Mouse (Mus musculus) testis, adult 2 months (tissue): ENCODE results near the gene Gm45717. TPM values are rescaled to one million over a fixed set of nuclear protein-coding genes. Genes with fewer than 3 reads are reported as not detected.

Experiments
- H3K27ac ChIP-seq: fragments of 200-500 bp; 2 replicates; pipeline ENCODE4 v1.5.1; 2012; ENCODE audit warnings: low read depth, low read length; ENCODE audit not compliant: control insufficient read depth, insufficient read depth
- H3K27me3 ChIP-seq: fragments of 200-500 bp; 2 replicates; pipeline ENCODE4 v1.6.1; 2012; ENCODE audit warnings: mild to moderate bottlenecking, low read length, moderate library complexity; ENCODE audit not compliant: control insufficient read depth, insufficient read depth
- H3K36me3 ChIP-seq: fragments of 200-500 bp; 2 replicates; pipeline ENCODE4 v1.6.1; 2012; ENCODE audit warnings: mild to moderate bottlenecking, low read length; ENCODE audit not compliant: control insufficient read depth, insufficient read depth
- H3K4me1 ChIP-seq: fragments of 200-500 bp; 2 replicates; pipeline ENCODE4 v1.6.1; 2012; ENCODE audit warnings: low read length; ENCODE audit not compliant: control insufficient read depth, insufficient read depth
- H3K4me3 ChIP-seq: fragments of 200-500 bp; 2 replicates; pipeline ENCODE4 v1.5.1; 2012; ENCODE audit warnings: low read depth, mild to moderate bottlenecking, low read length, moderate library complexity, mixed read lengths; ENCODE audit not compliant: control insufficient read depth
- CTCF ChIP-seq: fragments of 200-500 bp; IDR thresholded peaks from 2 replicates; pipeline ENCODE4 v1.5.1; 2012; ENCODE audit warnings: low read depth, mild to moderate bottlenecking, inconsistent platforms, low read length, moderate library complexity; ENCODE audit not compliant: control insufficient read depth, insufficient read depth, insufficient replicate concordance
- POLR2A ChIP-seq: fragments of 200-500 bp; IDR thresholded peaks from 2 replicates; pipeline ENCODE4 v1.6.1; 2012; ENCODE audit warnings: low read depth, mild to moderate bottlenecking, inconsistent platforms, low read length, moderate library complexity; ENCODE audit not compliant: control insufficient read depth
- polyA plus RNA-seq: library from polyadenylated mRNA; depleted of rRNA; stranded (reverse); fragments of >200 nt; gene quantifications from 2 replicates; pipeline ENCODE4 v1.2.3, GENCODE M21; 2012

Gm45717 gene
- polyA plus RNA-seq, 1 experiment = not detected

- TF ChIP-seq POLR2A = no peak
- peak; percentile 68; the same call in 1 of the 2 replicates for TF ChIP-seq CTCF
- Histone ChIP-seq H3K36me3 (no peaks in the 10 kb centered on the region), H3K4me3 (peak within 1 kb of the TSS; percentile 81), H3K27me3 (no peaks in the 10 kb centered on the region), H3K27ac (peak within 1 kb of the TSS; percentile 81), H3K4me1 (no peaks in the 10 kb centered on the region)
Observed at GRCm38 (mm10) chr7:140941222-140942051, 14.3 kb downstream of the Gm45717 start, which contains the start of gene Pgghg. Pgghg (plus strand) TSS chr7:140941391.

GRCm38 (mm10) chr7:140939669-140940171 lies 16.0 kb downstream of the Gm45717 start:
- TF ChIP-seq POLR2A = no peak
- no peak for TF ChIP-seq CTCF
- Histone ChIP-seq H3K4me1 (no peaks in the 10 kb centered on the region), H3K4me3 (no peak overlapping the region), H3K27ac (no peak overlapping the region), H3K27me3 (no peaks in the 10 kb centered on the region), H3K36me3 (no peaks in the 10 kb centered on the region)

GRCm38 (mm10) chr7:140938896-140939295 lies 16.8 kb downstream of the Gm45717 start:
- Histone ChIP-seq H3K36me3 (no peaks in the 10 kb centered on the region), H3K4me3 (no peak overlapping the region), H3K27me3 (no peaks in the 10 kb centered on the region), H3K4me1 (no peaks in the 10 kb centered on the region), H3K27ac (no peak overlapping the region)
- TF ChIP-seq POLR2A (no peak), CTCF (no peak)

- Histone ChIP-seq H3K4me3 (no peak overlapping the region), H3K4me1 (no peaks in the 10 kb centered on the region), H3K27ac (no peak overlapping the region), H3K36me3 (no peaks in the 10 kb centered on the region), H3K27me3 (no peaks in the 10 kb centered on the region)
- TF ChIP-seq POLR2A = no peak
Observed at GRCm38 (mm10) chr7:140938436-140938835, 17.3 kb downstream of the Gm45717 start.

GRCm38 (mm10) chr7:140927181-140927580 lies 28.6 kb downstream of the Gm45717 start:
- TF ChIP-seq POLR2A = no peak
- no peak for TF ChIP-seq CTCF
- no peaks in the 10 kb centered on the region for H3K27me3 ChIP-seq
- no peaks in the 10 kb centered on the region for H3K36me3 ChIP-seq

GRCm38 (mm10) chr7:140923070-140923775 lies 32.5 kb downstream of the Gm45717 start:
- Histone ChIP-seq H3K27me3 (no peaks in the 10 kb centered on the region; the same call in 1 of the 2 replicates), H3K27ac (no peak overlapping the region), H3K4me3 (no peak overlapping the region)

More at GRCm38 (mm10) chr7:140927181-140927580, 28.6 kb downstream of the Gm45717 start:
- peaks cover 3% of the 10 kb centered on the region for H3K4me1 ChIP-seq
- H3K4me3 ChIP-seq = no peak overlapping the region
- H3K27ac ChIP-seq = no peak overlapping the region

More at GRCm38 (mm10) chr7:140923070-140923775, 32.5 kb downstream of the Gm45717 start:
- Histone ChIP-seq H3K4me1 (peaks cover 3% of the 10 kb centered on the region), H3K36me3 (no peaks in the 10 kb centered on the region)
- TF ChIP-seq CTCF (no peak), POLR2A (no peak)
